ENCODE assay signal across 7 mouse cellular contexts in genomic region chr2:48813371-48814222, GRCm38 (mm10). TPM values are rescaled to one million over a fixed set of nuclear protein-coding genes. Genes with fewer than 3 reads are reported as not detected.
DNase-seq lines count a peak whose midpoint lies in the region; ATAC-seq and TF ChIP-seq lines count a peak whose summit lies in the region.

TSS of gene Acvr2a (plus strand) at chr2:48814109.

- peak within 1 kb of the TSS; percentile 87 for H3K4me3 ChIP-seq in embryonic facial prominence, embryonic 11.5 days (ENCODE audit: low read depth, low read length)
- H3K4me3 ChIP-seq in kidney, adult 2 months (ENCODE audit: insufficient read depth, low read depth, low read length), result peak within 1 kb of the TSS; percentile 91
- peak within 1 kb of the TSS; percentile 84 for H3K4me3 ChIP-seq in limb, embryonic 11.5 days (ENCODE audit: low read depth, low read length)
- H3K4me3 ChIP-seq in midbrain, embryonic 13.5 days (replicated peaks), result peak within 1 kb of the TSS; percentile 89
- H3K4me3 ChIP-seq in small intestine, adult 2 months (ENCODE audit: low read depth, low read length), result peak within 1 kb of the TSS; percentile 91

- peak within 1 kb of the TSS; percentile 72 for H3K4me2 ChIP-seq in embryonic facial prominence, embryonic 11.5 days (ENCODE audit: low read depth, low read length)
- peak within 1 kb of the TSS; percentile 72 for H3K4me2 ChIP-seq in limb, embryonic 11.5 days (ENCODE audit: low read depth, severe bottlenecking)
- H3K4me2 ChIP-seq in midbrain, embryonic 13.5 days (replicated peaks), result peak within 1 kb of the TSS; percentile 77

- H3K9me3 ChIP-seq in embryonic facial prominence, embryonic 11.5 days (replicated peaks; ENCODE audit: control insufficient read depth, low read length), result no peaks in the 10 kb centered on the region
- no peaks in the 10 kb centered on the region for H3K9me3 ChIP-seq in limb, embryonic 11.5 days (ENCODE audit: control insufficient read depth, low read length)
- no peaks in the 10 kb centered on the region for H3K9me3 ChIP-seq in midbrain, embryonic 13.5 days

- H3K9ac ChIP-seq in embryonic facial prominence, embryonic 11.5 days (replicated peaks; ENCODE audit: low read length), result peak within 1 kb of the TSS; percentile 92
- H3K9ac ChIP-seq in limb, embryonic 11.5 days (ENCODE audit: low read length), result peak within 1 kb of the TSS; percentile 90
- H3K9ac ChIP-seq in midbrain, embryonic 13.5 days (replicated peaks), result peak within 1 kb of the TSS; percentile 92

- peak within 1 kb of the TSS; percentile 93 for H3K27ac ChIP-seq in embryonic facial prominence, embryonic 11.5 days (replicated peaks; ENCODE audit: low read depth, low read length)
- H3K27ac ChIP-seq in kidney, adult 2 months (ENCODE audit: insufficient read depth, low read depth, low read length), result peak within 1 kb of the TSS; percentile 100
- H3K27ac ChIP-seq in limb, embryonic 11.5 days (replicated peaks; ENCODE audit: low read depth, low read length), result peak within 1 kb of the TSS; percentile 92
- H3K27ac ChIP-seq in midbrain, embryonic 13.5 days, result peak within 1 kb of the TSS; percentile 98
- peak within 1 kb of the TSS; percentile 89 for H3K27ac ChIP-seq in small intestine, adult 2 months (ENCODE audit: insufficient read depth, low read depth, low read length)

- WGBS in embryonic facial prominence, embryonic 11.5 days, result under 1% methylated on average over 95 of the region's 105 CpGs
- under 1% methylated on average over 99 of the region's 105 CpGs for WGBS in kidney, adult 2 months
- WGBS in limb, embryonic 11.5 days, result under 1% methylated on average over 64 of the region's 105 CpGs
- WGBS in midbrain, embryonic 13.5 days, result under 1% methylated on average over 86 of the region's 105 CpGs
- WGBS in small intestine, adult 2 months, result under 1% methylated on average over 100 of the region's 105 CpGs

- no peaks in the 10 kb centered on the region for H3K27me3 ChIP-seq in embryonic facial prominence, embryonic 11.5 days (ENCODE audit: control insufficient read depth, insufficient read depth, low read length)
- no peaks in the 10 kb centered on the region for H3K27me3 ChIP-seq in kidney, adult 2 months (replicated peaks; ENCODE audit: control insufficient read depth, insufficient read depth, low read length)
- no peaks in the 10 kb centered on the region for H3K27me3 ChIP-seq in limb, embryonic 11.5 days (ENCODE audit: control insufficient read depth, insufficient read depth, low read length)
- no peaks in the 10 kb centered on the region for H3K27me3 ChIP-seq in midbrain, embryonic 13.5 days
- H3K27me3 ChIP-seq in small intestine, adult 2 months (ENCODE audit: control insufficient read depth, insufficient read depth, low read length), result no peaks in the 10 kb centered on the region

- peak; percentile 88 for ATAC-seq in embryonic facial prominence, embryonic 11.5 days (replicated peaks; ENCODE audit: insufficient number of reproducible peaks, low FRiP score, low TSS enrichment, low read depth)
- ATAC-seq in limb, embryonic 11.5 days (ENCODE audit: insufficient number of reproducible peaks, low FRiP score, low TSS enrichment, low read depth), result peak; percentile 85
- ATAC-seq in midbrain, embryonic 13.5 days, result peak; percentile 96

- TF ChIP-seq CTCF in kidney, adult 2 months (conservative IDR thresholded peaks at IDR 0.05; ENCODE audit: insufficient read depth, insufficient read length, low read depth, low read length), result no peak
- no peak for TF ChIP-seq CTCF in small intestine, adult 2 months (IDR thresholded peaks at IDR 0.05; ENCODE audit: extremely low read depth, insufficient read length, insufficient replicate concordance, low read depth, low read length)

- no peak for TF ChIP-seq POLR2A in kidney, adult 2 months (IDR thresholded peaks at IDR 0.05; ENCODE audit: low read depth, low read length)
- peak; percentile 67; the same call in 1 of the 2 replicates for TF ChIP-seq POLR2A in small intestine, adult 2 months (IDR thresholded peaks at IDR 0.05; ENCODE audit: low read depth, low read length)

- DNase-seq in adrenal gland, postnatal 14 days, result peak; percentile 96
- peak; percentile 92 for DNase-seq in embryonic facial prominence, embryonic 11.5 days (ENCODE audit: low spot score)
- peak; percentile 94 to 95 for DNase-seq in heart, adult 18-20 months
- DNase-seq in kidney, adult 2 months, result peak; percentile 97
- DNase-seq in limb, embryonic 11.5 days (ENCODE audit: low spot score), result peak; percentile 93

- H3K36me3 ChIP-seq in embryonic facial prominence, embryonic 11.5 days (replicated peaks; ENCODE audit: control insufficient read depth, insufficient read depth, low read depth, low read length), result no peaks in the 10 kb centered on the region
- H3K36me3 ChIP-seq in kidney, adult 2 months (ENCODE audit: control insufficient read depth, insufficient read depth, low read length), result no peaks in the 10 kb centered on the region
- H3K36me3 ChIP-seq in limb, embryonic 11.5 days (ENCODE audit: control insufficient read depth, insufficient read depth, low read length), result no peaks in the 10 kb centered on the region
- no peaks in the 10 kb centered on the region for H3K36me3 ChIP-seq in midbrain, embryonic 13.5 days
- no peaks in the 10 kb centered on the region for H3K36me3 ChIP-seq in small intestine, adult 2 months (ENCODE audit: control insufficient read depth, insufficient read depth, low read length)

- H3K4me1 ChIP-seq in embryonic facial prominence, embryonic 11.5 days (ENCODE audit: control insufficient read depth, insufficient read depth, low read length), result no peaks in the 10 kb centered on the region
- H3K4me1 ChIP-seq in kidney, adult 2 months (ENCODE audit: control insufficient read depth, insufficient read depth, low read length), result peaks cover 6% of the 10 kb centered on the region; the same call in 1 of the 2 replicates
- H3K4me1 ChIP-seq in limb, embryonic 11.5 days (ENCODE audit: control insufficient read depth, insufficient read depth, low read length), result peaks cover 5% of the 10 kb centered on the region; the same call in 1 of the 2 replicates
- peaks cover 30% of the 10 kb centered on the region for H3K4me1 ChIP-seq in midbrain, embryonic 13.5 days (replicated peaks)
- H3K4me1 ChIP-seq in small intestine, adult 2 months (ENCODE audit: control insufficient read depth, insufficient read depth, insufficient read length, low read length), result peaks cover 2% of the 10 kb centered on the region; the same call in 1 of the 2 replicates

RNA-seq across cellular contexts. Expression of gene Acvr2a, which starts in this region (rescaled TPM):
- total RNA-seq in adrenal gland, postnatal 14 days (2021), result 17.3 and 19.9 TPM in 2 replicates
- polyA plus RNA-seq in embryonic facial prominence, embryonic 11.5 days (2014; fragmentation: Nextera tagmentation; extraction: Ambion mirVana), result 28.3 and 34.7 TPM in 2 replicates
- total RNA-seq in heart, adult 18-20 months (2021), result 10 to 100 TPM; 15.1 to 16.0 TPM
- polyA plus RNA-seq in kidney, adult 2 months (2012; rRNA removed), result 3.4 and 4.3 TPM in 2 replicates
- polyA plus RNA-seq in limb, embryonic 11.5 days (2014; fragmentation: Nextera tagmentation; extraction: Ambion mirVana), result 21.2 and 23.3 TPM in 2 replicates
- polyA plus RNA-seq in midbrain, embryonic 13.5 days (2015; fragmentation: Nextera tagmentation; extraction: Ambion mirVana), result 41.2 TPM in 2 replicates
- 1.7 and 4.8 TPM in 2 replicates for polyA plus RNA-seq in small intestine, adult 2 months (2012; rRNA removed)

Comparison
In these comparisons a context has a peak if more than half of its experiments do, and no peak if none do; other contexts are left out.
1. Peak in every context shown above with its lines: DNase-seq, ATAC-seq, H3K4me3 ChIP-seq and H3K27ac ChIP-seq.